Mouse (Mus musculus) MEL (cell line): ENCODE measurements around the gene Bscl2. TPM values are rescaled to one million over a fixed set of nuclear protein-coding genes. Genes with fewer than 3 reads are reported as not detected.

ENCODE experiments used
- DNase-seq: peaks from one replicate; pipeline ENCODE4 v3.0.0; 2011; ENCODE audit warnings: low read depth, low spot score
- H3K27ac ChIP-seq: 2 replicates; pipeline ENCODE4 v1.5.1; 2012; ENCODE audit warnings: low read depth, mild to moderate bottlenecking, control low read depth, low read length, moderate library complexity; ENCODE audit not compliant: control insufficient read depth
- H3K27me3 ChIP-seq, 2 experiments: fragments of 150-350 bp in 1 of 2; sonication (generic) in 1 of 2; 2 replicates each; pipeline ENCODE4 v1.6.1; 2012; ENCODE audit warnings: low read length in 2 of 2, mild to moderate bottlenecking in 2 of 2, improper control_type of control experiment in 1 of 2, moderate library complexity in 1 of 2; ENCODE audit not compliant: insufficient read depth in 2 of 2, control insufficient read depth in 1 of 2
- H3K36me3 ChIP-seq, 2 experiments: 2 replicates each; pipeline ENCODE4 v1.6.1; 2012 to 2014; ENCODE audit warnings: low read length in 2 of 2, improper control_type of control experiment in 1 of 2, inconsistent platforms in 1 of 2, mild to moderate bottlenecking in 1 of 2; ENCODE audit not compliant: insufficient read depth in 2 of 2, control insufficient read depth in 1 of 2
- H3K4me1 ChIP-seq, 2 experiments: fragments of 150-350 bp in 1 of 2; sonication (generic) in 1 of 2; 2 replicates each; pipeline ENCODE4 v1.6.1; 2012; ENCODE audit warnings: low read length in 2 of 2, improper control_type of control experiment in 1 of 2, mild to moderate bottlenecking in 1 of 2; ENCODE audit not compliant: insufficient read depth in 2 of 2, control insufficient read depth in 1 of 2
- H3K4me3 ChIP-seq, 2 experiments: fragments of 150-350 bp in 1 of 2; sonication (generic) in 1 of 2; 2 replicates each; pipeline ENCODE4 v1.5.1; 2012; ENCODE audit warnings: low read depth in 2 of 2, low read length in 2 of 2, mild to moderate bottlenecking in 2 of 2, moderate library complexity in 2 of 2, control low read depth in 1 of 2, improper control_type of control experiment in 1 of 2; ENCODE audit not compliant: control insufficient read depth in 1 of 2, insufficient read depth in 1 of 2
- H3K79me2 ChIP-seq: 2 replicates; pipeline ENCODE4 v1.6.1; 2012; ENCODE audit warnings: mild to moderate bottlenecking, low read length, moderate library complexity; ENCODE audit not compliant: control insufficient read depth, poor library complexity, insufficient read depth
- H3K9ac ChIP-seq: 2 replicates; pipeline ENCODE4 v1.6.1; 2012; ENCODE audit warnings: low read depth, mild to moderate bottlenecking, control low read depth, low read length, moderate library complexity; ENCODE audit not compliant: control insufficient read depth, poor library complexity, severe bottlenecking
- H3K9me3 ChIP-seq: fragments of 150-350 bp; sonication (generic); replicated peaks from 2 replicates; pipeline ENCODE4 v1.6.1; 2012; ENCODE audit warnings: mild to moderate bottlenecking, low read length, improper control_type of control experiment, moderate library complexity; ENCODE audit not compliant: insufficient read depth
- BHLHE40 ChIP-seq: IDR thresholded peaks from 2 replicates; pipeline ENCODE4 v1.6.1; 2012; ENCODE audit warnings: low read depth, mild to moderate bottlenecking, inconsistent platforms, low read length, improper control_type of control experiment, borderline replicate concordance
- CHD1 ChIP-seq: IDR thresholded peaks from 2 replicates; pipeline ENCODE4 v1.6.1; 2012; ENCODE audit warnings: low read depth, mild to moderate bottlenecking, inconsistent platforms, low read length, improper control_type of control experiment
- CHD2 ChIP-seq: IDR thresholded peaks from 2 replicates; pipeline ENCODE4 v1.6.1; 2011; ENCODE audit warnings: low read length, improper control_type of control experiment
- CTCF ChIP-seq, 3 experiments: IDR thresholded peaks in 2 of 3; conservative IDR thresholded peaks in 1 of 3; 2 replicates each; pipeline ENCODE4 v1.5.1; 2011 to 2012; ENCODE audit warnings: low read length in 3 of 3, low read depth in 2 of 3, mild to moderate bottlenecking in 2 of 3, improper control_type of control experiment in 1 of 3, inconsistent platforms in 1 of 3, mixed read lengths in 1 of 3, moderate library complexity in 1 of 3; ENCODE audit not compliant: control insufficient read depth in 1 of 3, insufficient read depth in 1 of 3, poor library complexity in 1 of 3, severe bottlenecking in 1 of 3
- E2F4 ChIP-seq: IDR thresholded peaks from 2 replicates; pipeline ENCODE4 v1.6.1; 2011; ENCODE audit warnings: low read depth, low read length, improper control_type of control experiment, borderline replicate concordance
- ELF1 ChIP-seq: IDR thresholded peaks from 2 replicates; pipeline ENCODE4 v1.6.1; 2014; ENCODE audit warnings: low read depth, mild to moderate bottlenecking, inconsistent platforms, low read length, improper control_type of control experiment, moderate library complexity
- ETS1 ChIP-seq: IDR thresholded peaks from 2 replicates; pipeline ENCODE4 v1.6.1; 2012; ENCODE audit warnings: low read depth, mild to moderate bottlenecking, inconsistent platforms, low read length, improper control_type of control experiment, moderate library complexity
- GABPA ChIP-seq: IDR thresholded peaks from 2 replicates; pipeline ENCODE4 v1.6.1; 2012; ENCODE audit warnings: low read depth, mild to moderate bottlenecking, inconsistent platforms, low read length, improper control_type of control experiment, moderate library complexity
- GATA1 ChIP-seq: IDR thresholded peaks from 2 replicates; pipeline ENCODE4 v1.6.1; 2011; ENCODE audit warnings: low read depth, low read length, improper control_type of control experiment
- HCFC1 ChIP-seq: IDR thresholded peaks from 2 replicates; pipeline ENCODE4 v1.6.1; 2012; ENCODE audit warnings: low read depth, mild to moderate bottlenecking, inconsistent platforms, low read length, improper control_type of control experiment, moderate library complexity
- JUND ChIP-seq: IDR thresholded peaks from 2 replicates; pipeline ENCODE4 v1.6.1; 2011; ENCODE audit warnings: low read depth, mild to moderate bottlenecking, improper control_type of control experiment, low read length
- MAFK ChIP-seq: IDR thresholded peaks from 2 replicates; pipeline ENCODE4 v1.6.1; 2011; ENCODE audit warnings: low read depth, mild to moderate bottlenecking, low read length, improper control_type of control experiment, borderline replicate concordance
- MAX ChIP-seq: IDR thresholded peaks from 2 replicates; pipeline ENCODE4 v1.6.1; 2011; ENCODE audit warnings: low read length, improper control_type of control experiment
- MAZ ChIP-seq: IDR thresholded peaks from 2 replicates; pipeline ENCODE4 v1.6.1; 2012; ENCODE audit warnings: low read depth, mild to moderate bottlenecking, inconsistent platforms, low read length, improper control_type of control experiment
- MEF2A ChIP-seq: IDR thresholded peaks from 2 replicates; pipeline ENCODE4 v1.6.1; 2014; ENCODE audit warnings: low read depth, mild to moderate bottlenecking, inconsistent platforms, low read length, improper control_type of control experiment; ENCODE audit not compliant: poor library complexity, insufficient replicate concordance, severe bottlenecking; ENCODE audit errors: extremely low read depth
- MXI1 ChIP-seq: IDR thresholded peaks from 2 replicates; pipeline ENCODE4 v1.6.1; 2011; ENCODE audit warnings: mild to moderate bottlenecking, low read depth, low read length, improper control_type of control experiment
- MYB ChIP-seq: IDR thresholded peaks from 2 replicates; pipeline ENCODE4 v1.6.1; 2011; ENCODE audit warnings: mild to moderate bottlenecking, low read depth, low read length, improper control_type of control experiment
- MYC ChIP-seq: IDR thresholded peaks from 2 replicates; pipeline ENCODE4 v1.6.1; 2011; ENCODE audit warnings: low read depth, mild to moderate bottlenecking, low read length, improper control_type of control experiment, moderate library complexity
- NELFE ChIP-seq: IDR thresholded peaks from 2 replicates; pipeline ENCODE4 v1.6.1; 2011; ENCODE audit warnings: low read depth, low read length, improper control_type of control experiment
- NRF1 ChIP-seq: IDR thresholded peaks from 2 replicates; pipeline ENCODE4 v1.6.1; 2014; ENCODE audit warnings: low read depth, mild to moderate bottlenecking, inconsistent platforms, low read length, improper control_type of control experiment, moderate library complexity; ENCODE audit not compliant: poor library complexity, insufficient read depth, severe bottlenecking
- POLR2A ChIP-seq, 2 experiments: IDR thresholded peaks; 2 replicates each; pipeline ENCODE4 v1.6.1; 2011 to 2012; ENCODE audit warnings: low read length in 2 of 2, mild to moderate bottlenecking in 2 of 2, control low read depth in 1 of 2, improper control_type of control experiment in 1 of 2, low read depth in 1 of 2, moderate library complexity in 1 of 2; ENCODE audit not compliant: control insufficient read depth in 1 of 2, insufficient read depth in 1 of 2, poor library complexity in 1 of 2
- POLR2AphosphoS2 ChIP-seq: IDR thresholded peaks from 2 replicates; pipeline ENCODE4 v1.6.1; 2011; ENCODE audit warnings: low read length, improper control_type of control experiment
- POLR2AphosphoS5 ChIP-seq: IDR thresholded peaks from 2 replicates; pipeline ENCODE4 v1.6.1; 2012; ENCODE audit warnings: low read depth, borderline replicate concordance, mild to moderate bottlenecking, inconsistent platforms, low read length, moderate library complexity, mixed read lengths
- RAD21 ChIP-seq: IDR thresholded peaks from 2 replicates; pipeline ENCODE4 v1.6.1; 2011; ENCODE audit warnings: mild to moderate bottlenecking, low read depth, low read length, improper control_type of control experiment
- RCOR1 ChIP-seq: IDR thresholded peaks from 2 replicates; pipeline ENCODE4 v1.6.1; 2012; ENCODE audit warnings: low read depth, mild to moderate bottlenecking, inconsistent platforms, low read length, improper control_type of control experiment
- SIN3A ChIP-seq: IDR thresholded peaks from 2 replicates; pipeline ENCODE4 v1.6.1; 2012; ENCODE audit warnings: low read length, improper control_type of control experiment, inconsistent platforms
- SMC3 ChIP-seq: IDR thresholded peaks from 2 replicates; pipeline ENCODE4 v1.6.1; 2011; ENCODE audit warnings: low read depth, low read length, improper control_type of control experiment
- TAL1 ChIP-seq: IDR thresholded peaks from 2 replicates; pipeline ENCODE4 v1.6.1; 2012; ENCODE audit warnings: mild to moderate bottlenecking, inconsistent platforms, low read length, moderate library complexity, mixed read lengths
- TBP ChIP-seq: IDR thresholded peaks from 2 replicates; pipeline ENCODE4 v1.8.0; 2011; ENCODE audit warnings: low read depth, low read length, improper control_type of control experiment
- TCF12 ChIP-seq: IDR thresholded peaks from 2 replicates; pipeline ENCODE4 v1.6.1; 2014; ENCODE audit warnings: low read depth, mild to moderate bottlenecking, inconsistent platforms, low read length, improper control_type of control experiment, moderate library complexity
- UBTF ChIP-seq: IDR thresholded peaks from 2 replicates; pipeline ENCODE4 v1.6.1; 2012; ENCODE audit warnings: low read depth, mild to moderate bottlenecking, inconsistent platforms, low read length, improper control_type of control experiment, moderate library complexity, borderline replicate concordance; ENCODE audit not compliant: insufficient read depth
- USF1 ChIP-seq: IDR thresholded peaks from 2 replicates; pipeline ENCODE4 v1.6.1; 2014; ENCODE audit warnings: low read depth, mild to moderate bottlenecking, inconsistent platforms, low read length, improper control_type of control experiment, moderate library complexity
- USF2 ChIP-seq, 2 experiments: IDR thresholded peaks; 2 replicates each; pipeline ENCODE4 v1.6.1; 2011 to 2012; ENCODE audit warnings: improper control_type of control experiment in 2 of 2, low read length in 2 of 2, borderline replicate concordance in 1 of 2, inconsistent platforms in 1 of 2, low read depth in 1 of 2, mild to moderate bottlenecking in 1 of 2; ENCODE audit not compliant: insufficient read depth in 1 of 2
- ZC3H11A ChIP-seq: IDR thresholded peaks from 2 replicates; pipeline ENCODE4 v1.6.1; 2012; ENCODE audit warnings: low read depth, mild to moderate bottlenecking, inconsistent platforms, low read length, improper control_type of control experiment
- ZKSCAN1 ChIP-seq: IDR thresholded peaks from 2 replicates; pipeline ENCODE4 v1.6.1; 2012; ENCODE audit warnings: low read depth, mild to moderate bottlenecking, inconsistent platforms, low read length, improper control_type of control experiment, moderate library complexity
- ZNF384 ChIP-seq: IDR thresholded peaks from 2 replicates; pipeline ENCODE4 v1.6.1; 2012; ENCODE audit warnings: low read depth, mild to moderate bottlenecking, inconsistent platforms, low read length, improper control_type of control experiment
- polyA plus RNA-seq, 2 experiments: library from polyadenylated mRNA; stranded (reverse) in 1 of 2; unstranded in 1 of 2; fragments of >175 nt in 1 of 2; fragments of >200 nt in 1 of 2; gene quantifications; 2 replicates each; pipeline versions ENCODE4 v1.2.1 to v1.2.4; 2012; ENCODE audit warnings: low replicate concordance in 2 of 2, low read depth in 1 of 2; ENCODE audit not compliant: insufficient read length in 2 of 2, insufficient read depth in 1 of 2, missing spikeins in 1 of 2
- total RNA-seq: library from RNA; depleted of rRNA; stranded (reverse); fragments of 300-350 nt; gene quantifications from 2 replicates; pipeline ENCODE4 v1.2.3, GENCODE M21; 2012

The Bscl2 gene
- total and polyA plus RNA-seq, 3 experiments: 26.0 to 51.3 TPM; not detected in 1

DNA sequence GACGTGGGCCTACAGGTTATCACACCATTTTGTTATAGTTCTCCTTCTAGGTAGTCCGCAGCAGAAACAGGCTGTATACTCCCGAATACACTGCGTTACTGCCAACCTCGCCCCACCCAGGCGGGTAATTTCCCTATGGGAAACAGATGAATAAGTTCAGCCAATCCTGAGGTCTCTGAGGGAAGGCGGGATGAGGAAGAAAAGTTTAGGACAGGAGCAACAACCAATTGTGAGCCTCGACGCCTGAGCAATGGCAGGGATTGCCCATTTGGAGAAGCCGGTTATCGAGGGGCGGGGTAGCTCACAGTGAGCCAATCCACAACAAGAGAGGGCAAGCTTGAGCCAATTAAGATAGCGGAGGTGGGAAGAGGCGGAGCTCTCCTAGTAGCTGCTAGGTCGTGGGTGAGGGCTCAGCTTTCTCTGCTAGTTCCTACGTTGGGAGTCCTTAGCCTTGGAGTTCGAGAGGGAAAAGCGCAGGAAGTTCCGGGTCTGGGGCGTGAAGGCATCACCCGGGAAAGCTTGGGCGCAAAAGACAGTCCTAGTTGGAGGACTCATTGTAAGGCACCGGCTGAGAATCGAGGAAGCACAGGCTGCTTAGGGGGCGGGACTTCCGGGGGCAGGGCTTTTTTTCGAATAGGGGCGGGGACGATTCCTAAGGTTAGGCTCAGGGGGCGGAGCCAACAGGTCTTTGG, 35.0 kb upstream of the Bscl2 start, which contains the start of gene Zbtb3:
Gene Zbtb3 (plus strand): TSS at position 426 of the 692 bp plus-strand sequence.
- Histone ChIP-seq H3K9me3 (no peaks in the 10 kb centered on the region), H3K36me3 (peaks cover 0 to 9% of the 10 kb centered on the region in 2 experiments; a peak in 3 of 4 replicates), H3K4me1 (peaks cover 2 to 21% of the 10 kb centered on the region in 2 experiments; a peak in 2 of 4 replicates), H3K9ac (peak within 1 kb of the TSS; percentile 78), H3K4me3 (peak within 1 kb of the TSS; percentile 74 to 91), H3K27ac (peak within 1 kb of the TSS; percentile 74), H3K27me3 (no peaks in the 10 kb centered on the region), H3K79me2 (peaks cover 9% of the 10 kb centered on the region)
- peak; percentile 100 for DNase-seq
- TF ChIP-seq POLR2AphosphoS5: no peak
- no peak for TF ChIP-seq GABPA
- no peak for TF ChIP-seq USF2 (IDR thresholded peaks at IDR 0.05; ENCODE audit: borderline replicate concordance in 1 of 2, insufficient read depth in 1 of 2, low read depth in 1 of 2, low read length in 2 of 2)
- TF ChIP-seq ETS1: no peak
- peak; percentile 75; the same call in 1 of the 2 replicates for TF ChIP-seq TBP
- peak; percentile 54 for TF ChIP-seq ELF1
- TF ChIP-seq POLR2AphosphoS2: peak; percentile 80
- no peak for TF ChIP-seq RCOR1
- peak; percentile 52 to 86 for TF ChIP-seq POLR2A (IDR thresholded peaks at IDR 0.05; ENCODE audit: control insufficient read depth in 1 of 2, insufficient read depth in 1 of 2, low read depth in 1 of 2, low read length in 2 of 2, poor library complexity in 1 of 2)
- peak; percentile 71 for TF ChIP-seq CHD2
- no peak for TF ChIP-seq JUND
- no peak for TF ChIP-seq TAL1
- no peak for TF ChIP-seq E2F4
- no peak; the same call in none of the 2 replicates for TF ChIP-seq MAX
- TF ChIP-seq ZKSCAN1: no peak
- no peak for TF ChIP-seq MAFK
- peak; percentile 77 for TF ChIP-seq HCFC1
- TF ChIP-seq MYC: no peak
- peak; percentile 50 for TF ChIP-seq MXI1
- TF ChIP-seq USF1: no peak
- no peak for TF ChIP-seq RAD21
- 0 out of 2 replicates have a peak, but pooled peaks have one; percentile 4 for TF ChIP-seq GATA1
- peak; percentile 72 for TF ChIP-seq ZNF384
- no peak for TF ChIP-seq CTCF (IDR thresholded peaks at IDR 0.05 in 2 of 3, conservative IDR thresholded peaks at IDR 0.05 in 1 of 3; ENCODE audit: control insufficient read depth in 1 of 3, insufficient read depth in 1 of 3, low read depth in 2 of 3, low read length in 3 of 3, poor library complexity in 1 of 3, severe bottlenecking in 1 of 3)
- TF ChIP-seq UBTF: no peak
- peak; percentile 77 for TF ChIP-seq SIN3A
- TF ChIP-seq MEF2A: no peak
- TF ChIP-seq MYB: no peak
- TF ChIP-seq CHD1: no peak
- peak; percentile 81 for TF ChIP-seq NELFE
- peak; percentile 30; the same call in 1 of the 2 replicates for TF ChIP-seq NRF1
- no peak; the same call in 1 of the 2 replicates for TF ChIP-seq MAZ
- no peak for TF ChIP-seq ZC3H11A
- TF ChIP-seq SMC3: no peak
- no peak for TF ChIP-seq BHLHE40
- TF ChIP-seq TCF12: no peak
